Mouse (Mus musculus): ENCODE data around the gene Hspa4. TPM values are rescaled to one million over a fixed set of nuclear protein-coding genes. Genes with fewer than 3 reads are reported as not detected.

Hspa4 gene
- total RNA-seq, 1 experiment from 2014 or later = 190 TPM

DNA sequence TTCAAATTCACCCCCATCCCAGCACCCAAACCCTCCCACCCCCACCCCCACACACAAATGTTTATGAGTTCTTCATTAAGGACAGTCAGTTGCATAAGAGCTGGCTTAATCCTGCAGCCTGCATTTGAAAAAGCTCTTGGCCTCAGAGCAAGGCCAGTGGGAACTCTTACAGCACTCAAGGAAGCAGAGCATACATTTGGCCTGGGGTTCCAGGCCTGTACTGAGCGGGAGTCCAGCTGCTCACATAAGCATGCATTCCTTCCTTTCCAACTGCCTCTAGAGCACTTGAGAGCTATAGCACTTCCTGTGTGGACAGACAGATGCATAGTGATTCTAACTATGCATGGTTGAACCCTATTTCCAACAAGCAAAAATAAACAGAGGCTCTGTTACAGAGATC lies 40.2 kb downstream of the Hspa4 start:
- ATAC-seq (ENCODE audit: extremely low read depth, insufficient number of reproducible peaks, low FRiP score, poor library complexity, severe bottlenecking) = no peak

DNA sequence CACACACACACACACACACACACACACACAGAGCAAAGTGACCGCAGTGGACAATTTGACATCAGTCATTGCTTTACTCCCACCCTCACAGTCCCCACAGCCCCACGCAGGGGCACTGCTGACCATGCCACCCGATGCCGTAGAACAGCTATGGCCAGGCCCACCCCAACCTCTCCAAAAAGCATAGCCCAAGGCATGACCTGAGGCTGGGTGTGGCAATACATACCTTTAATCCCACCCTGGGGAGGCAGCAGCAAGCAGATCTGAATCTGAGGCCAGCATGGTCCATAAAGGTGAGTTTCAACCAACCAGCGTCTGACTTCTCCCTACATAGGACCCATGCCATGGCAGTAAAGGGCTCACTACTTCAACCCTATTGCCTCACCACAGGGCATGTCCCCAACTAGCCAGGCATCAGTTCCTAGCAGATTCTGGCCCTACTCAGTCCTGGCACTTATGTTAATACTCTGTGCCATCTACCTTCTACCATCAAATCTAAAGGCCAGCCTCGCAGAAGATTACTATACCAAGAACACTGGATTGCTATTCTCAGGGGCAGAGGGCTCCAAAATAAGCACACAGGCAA lies 41.1 kb downstream of the Hspa4 start:
- ATAC-seq (ENCODE audit: extremely low read depth, insufficient number of reproducible peaks, low FRiP score, poor library complexity, severe bottlenecking) = no peak

DNA sequence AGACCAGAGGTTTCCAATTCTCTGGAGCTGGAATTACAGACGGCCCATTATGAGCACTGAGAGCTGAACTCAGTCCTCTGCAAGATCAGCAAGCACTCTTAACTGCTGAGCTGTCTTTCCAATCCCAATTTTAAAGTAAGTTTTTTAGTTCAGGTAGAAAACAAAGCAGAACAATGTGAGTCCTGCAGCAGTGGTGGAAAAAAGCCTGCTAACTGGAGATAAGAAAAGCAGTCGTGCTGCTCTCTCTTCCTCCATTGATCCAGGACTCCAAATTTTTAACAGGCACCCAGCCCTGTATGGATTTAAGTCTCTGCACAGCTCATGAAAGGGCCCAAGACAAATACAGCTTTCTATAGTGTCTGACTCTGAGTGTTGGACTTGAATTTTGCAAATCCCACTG lies 43.3 kb downstream of the Hspa4 start:
- no peak for ATAC-seq (ENCODE audit: extremely low read depth, insufficient number of reproducible peaks, low FRiP score, poor library complexity, severe bottlenecking)

DNA sequence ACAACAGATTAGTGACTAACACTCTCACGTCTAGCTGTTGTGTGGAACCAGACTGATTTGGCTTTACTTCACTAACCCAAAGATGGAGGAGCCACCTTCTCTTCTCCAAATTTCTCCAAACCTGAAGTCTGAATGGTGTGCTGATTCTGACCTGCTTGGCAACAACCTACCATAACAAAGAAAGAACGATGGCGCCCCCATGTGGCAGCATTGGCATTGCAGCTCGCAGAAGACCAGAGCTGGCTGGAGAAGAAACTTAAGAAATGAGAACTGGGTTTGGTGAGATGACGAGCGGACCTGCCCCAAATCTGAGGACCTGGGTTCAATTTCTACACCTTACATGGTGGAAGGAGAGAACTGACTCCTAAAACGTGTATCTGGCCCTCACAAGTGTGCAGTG lies 45.3 kb downstream of the Hspa4 start:
- no peak for ATAC-seq (ENCODE audit: extremely low read depth, insufficient number of reproducible peaks, low FRiP score, poor library complexity, severe bottlenecking)

DNA sequence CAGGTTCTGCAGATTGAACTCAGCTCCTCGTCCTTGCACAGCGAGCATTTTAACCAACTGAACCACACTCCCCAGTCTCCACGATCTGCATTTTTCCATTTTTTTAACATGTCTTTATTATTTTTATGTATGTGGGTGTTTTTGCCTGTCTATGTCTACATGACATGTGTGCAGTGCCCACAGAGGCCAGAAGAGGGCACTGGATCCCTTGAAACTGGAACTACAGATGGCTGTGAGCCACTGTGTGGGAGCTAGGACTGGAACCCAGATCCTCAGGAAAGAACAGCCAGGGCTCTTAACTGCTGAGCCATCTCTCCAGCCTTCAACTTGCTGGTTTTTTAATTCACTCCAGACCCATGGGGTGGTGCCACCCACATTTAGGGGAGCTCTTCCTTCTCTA lies 45.8 kb downstream of the Hspa4 start:
- ATAC-seq (ENCODE audit: extremely low read depth, insufficient number of reproducible peaks, low FRiP score, poor library complexity, severe bottlenecking) = no peak

DNA sequence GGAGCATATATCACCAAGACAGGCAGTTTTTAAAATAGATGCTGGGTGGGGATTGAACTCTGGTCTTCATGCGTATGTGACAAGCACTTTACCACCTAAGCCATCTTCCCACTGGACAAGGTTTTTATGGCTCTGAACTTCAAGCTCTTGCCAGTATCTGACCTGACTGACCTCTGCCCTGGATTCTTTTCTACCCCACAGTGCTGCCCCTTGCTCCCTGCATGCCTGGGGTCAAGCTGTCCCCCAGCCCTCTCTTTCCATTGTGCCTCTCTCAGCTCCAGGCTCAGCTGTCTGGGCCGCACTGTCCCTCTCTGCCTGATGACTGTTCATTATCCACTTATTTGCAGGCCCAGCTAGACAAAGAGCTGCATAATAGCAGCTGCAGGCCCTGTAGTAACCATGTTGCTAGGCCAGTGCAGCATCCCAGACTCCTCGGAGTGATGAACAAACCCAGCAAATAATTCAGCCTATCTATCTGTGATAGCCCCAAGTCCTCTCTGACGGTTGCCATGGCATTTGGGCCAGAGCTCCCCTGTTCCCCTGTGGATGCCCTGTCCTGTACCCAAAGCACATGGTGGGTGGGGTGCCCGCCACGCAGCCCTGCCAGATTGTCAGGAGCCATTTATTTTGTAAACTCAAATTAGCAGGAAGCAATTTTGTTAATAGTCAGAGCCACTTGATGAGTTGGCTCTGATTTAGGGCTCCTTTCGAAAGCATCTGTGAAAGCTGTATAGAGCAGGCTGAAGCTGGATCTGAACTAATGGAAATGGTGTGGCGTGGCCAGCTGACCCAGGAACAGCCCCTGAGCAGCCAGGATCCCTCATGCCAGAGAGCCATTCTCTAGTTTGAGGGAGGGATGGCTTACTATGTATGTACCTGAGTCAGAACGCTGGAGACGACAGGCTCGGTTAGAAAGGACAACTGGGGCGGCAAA lies 47.8 kb downstream of the Hspa4 start:
- ATAC-seq (ENCODE audit: extremely low read depth, insufficient number of reproducible peaks, low FRiP score, poor library complexity, severe bottlenecking) = no peak

DNA sequence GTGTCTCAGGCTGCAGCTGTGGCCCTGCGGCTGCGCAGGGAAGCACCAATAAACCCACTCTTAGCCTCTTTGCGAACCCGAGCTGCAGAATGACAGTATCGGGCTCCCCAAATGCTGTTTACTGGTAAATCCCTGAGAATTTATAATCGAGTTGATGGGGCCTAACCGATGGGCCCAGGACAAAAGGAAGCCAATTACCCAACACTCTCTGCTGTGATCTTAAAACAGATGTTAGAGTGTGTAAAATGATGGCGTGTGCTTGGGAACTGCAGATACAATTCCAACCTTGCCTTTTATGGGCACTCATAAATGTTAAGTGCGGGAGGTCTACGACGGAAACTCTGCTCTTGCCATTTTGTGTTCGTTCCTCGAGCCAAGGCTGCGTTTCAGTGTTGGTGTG lies 49.5 kb downstream of the Hspa4 start:
- no peak for ATAC-seq (ENCODE audit: extremely low read depth, insufficient number of reproducible peaks, low FRiP score, poor library complexity, severe bottlenecking)

DNA sequence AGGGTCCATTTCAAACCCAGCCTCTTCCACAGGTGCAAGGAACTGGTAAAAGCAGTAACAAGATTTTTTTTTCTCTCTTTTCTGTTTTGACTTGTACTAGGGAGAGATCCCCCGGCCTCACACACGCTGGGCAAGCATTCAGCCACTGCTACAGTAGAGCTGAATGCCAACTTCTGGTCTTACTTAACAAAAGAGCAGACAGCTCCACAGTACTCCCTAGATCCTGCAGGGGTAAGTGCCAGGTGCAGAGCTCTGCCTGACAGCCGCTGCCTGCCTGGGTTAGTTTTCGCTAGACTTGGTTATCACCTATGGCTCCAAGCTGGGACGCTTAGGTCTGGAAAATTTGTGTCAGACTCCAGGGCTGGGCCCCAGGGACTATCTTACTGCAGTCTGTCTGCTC lies 50.6 kb downstream of the Hspa4 start:
- ATAC-seq (ENCODE audit: extremely low read depth, insufficient number of reproducible peaks, low FRiP score, poor library complexity, severe bottlenecking) = no peak

DNA sequence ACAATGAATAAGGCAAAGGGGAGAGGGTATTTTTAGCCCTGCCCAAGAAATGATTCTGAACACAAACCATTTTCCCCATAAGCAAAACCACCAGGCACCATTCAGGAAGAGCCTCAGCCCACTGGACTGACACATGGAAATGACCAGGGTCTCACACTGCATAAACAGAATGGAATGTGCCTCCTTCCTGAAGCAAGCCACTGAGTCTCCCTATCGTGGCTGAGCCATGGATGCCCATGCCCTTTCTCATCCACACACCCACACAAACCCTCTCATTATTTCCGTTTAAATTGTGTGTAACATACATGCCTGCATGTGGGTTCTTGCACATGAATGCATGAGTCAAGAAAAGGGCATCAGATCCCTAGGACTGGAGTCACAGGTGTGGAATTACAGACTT lies 54.7 kb downstream of the Hspa4 start:
- no peak for ATAC-seq (ENCODE audit: extremely low read depth, insufficient number of reproducible peaks, low FRiP score, poor library complexity, severe bottlenecking)

DNA sequence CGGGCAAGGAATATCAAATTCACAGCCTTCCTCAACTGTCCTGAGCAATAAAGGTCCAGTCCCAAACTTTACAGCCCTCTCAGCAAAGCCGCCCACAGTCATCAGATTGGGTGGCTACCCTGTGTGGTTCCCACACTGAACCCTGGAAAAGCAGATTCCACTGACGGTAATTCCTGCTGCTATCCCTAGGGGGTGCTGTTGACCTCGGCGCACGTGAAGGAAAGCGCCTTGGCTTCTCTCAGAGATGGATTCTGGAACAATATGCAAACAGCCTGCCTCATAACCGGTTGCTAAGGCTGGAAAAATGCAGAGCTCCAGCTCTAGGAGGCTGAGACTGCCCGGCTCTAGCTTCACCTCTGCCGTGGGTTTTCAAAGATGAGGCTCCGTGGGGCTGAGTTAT lies 57.1 kb downstream of the Hspa4 start:
- ATAC-seq (ENCODE audit: extremely low read depth, insufficient number of reproducible peaks, low FRiP score, poor library complexity, severe bottlenecking) = no peak

DNA sequence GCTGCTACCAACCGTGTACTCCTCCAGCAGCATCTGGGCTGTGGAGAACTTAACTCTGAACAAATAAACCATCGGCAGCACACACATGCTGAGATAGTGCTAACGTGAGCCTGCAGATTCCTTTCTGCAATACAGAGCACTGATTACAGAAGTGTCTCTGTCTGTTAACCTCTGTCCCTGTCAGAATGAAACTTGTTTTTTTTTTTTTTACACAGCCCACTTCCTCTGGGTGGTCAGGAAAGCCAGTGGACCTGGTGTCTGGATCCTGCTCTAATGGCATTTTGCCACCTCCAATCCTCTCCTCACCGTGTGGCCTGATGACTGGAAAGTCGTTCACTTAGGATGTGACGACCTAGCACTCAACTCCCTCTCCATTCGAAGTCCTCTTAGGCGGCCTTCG lies 66.7 kb downstream of the Hspa4 start:
- ATAC-seq (ENCODE audit: extremely low read depth, insufficient number of reproducible peaks, low FRiP score, poor library complexity, severe bottlenecking) = no peak

DNA sequence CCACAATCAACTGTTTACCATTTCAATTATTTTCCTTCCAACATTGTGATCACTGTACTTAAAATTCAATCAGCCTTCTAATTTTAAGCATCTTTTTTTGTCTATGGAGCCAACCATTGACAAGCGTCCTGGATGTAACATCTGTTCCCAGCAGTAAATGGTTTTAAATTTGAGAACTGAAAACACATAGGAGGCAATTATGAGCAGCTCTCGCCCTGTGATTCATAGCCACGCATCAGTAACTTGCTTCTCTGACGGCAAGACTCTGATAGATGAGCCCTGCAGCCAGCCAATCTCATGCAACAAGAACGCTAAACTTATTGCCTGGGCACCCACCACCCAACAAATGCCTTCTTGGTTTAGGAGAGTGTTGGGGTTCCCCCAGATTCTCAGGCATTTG lies 68.4 kb downstream of the Hspa4 start:
- no peak for ATAC-seq (ENCODE audit: extremely low read depth, insufficient number of reproducible peaks, low FRiP score, poor library complexity, severe bottlenecking)

DNA sequence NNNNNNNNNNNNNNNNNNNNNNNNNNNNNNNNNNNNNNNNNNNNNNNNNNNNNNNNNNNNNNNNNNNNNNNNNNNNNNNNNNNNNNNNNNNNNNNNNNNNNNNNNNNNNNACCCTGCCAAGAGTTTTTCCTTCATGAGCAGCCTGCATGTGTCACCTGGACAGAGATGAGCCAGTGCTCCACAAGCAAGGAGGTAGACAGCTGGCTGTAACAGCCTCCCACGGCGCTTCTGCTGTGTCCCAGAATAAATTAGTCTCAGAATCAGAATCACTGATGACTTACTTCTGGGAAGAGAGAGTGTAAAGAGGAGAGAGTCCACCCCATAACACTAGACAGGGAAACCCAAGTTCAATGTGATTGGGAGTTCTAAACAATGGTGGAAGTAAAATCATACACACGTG lies 71.2 kb downstream of the Hspa4 start:
- no peak for ATAC-seq (ENCODE audit: extremely low read depth, insufficient number of reproducible peaks, low FRiP score, poor library complexity, severe bottlenecking)

DNA sequence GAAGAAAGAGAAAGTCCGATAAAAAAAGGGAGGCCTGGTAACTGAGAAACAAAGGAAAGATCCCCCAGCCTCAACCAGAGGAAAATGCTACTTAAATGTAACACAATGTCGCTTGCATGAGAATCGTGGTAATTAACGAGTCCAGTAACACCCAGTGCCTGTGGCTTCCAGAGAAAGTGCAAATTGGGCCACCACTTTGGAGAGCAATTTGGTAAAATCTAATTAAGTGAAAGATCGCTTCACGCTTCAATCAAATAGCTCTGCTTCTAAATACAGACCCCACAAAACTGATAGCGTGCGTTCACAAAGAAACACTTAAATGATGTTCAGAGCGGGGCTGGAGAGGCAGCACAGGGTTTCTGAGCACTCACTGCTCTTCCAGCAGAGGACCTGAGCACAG lies 89.4 kb downstream of the Hspa4 start:
- ATAC-seq (ENCODE audit: extremely low read depth, insufficient number of reproducible peaks, low FRiP score, poor library complexity, severe bottlenecking) = no peak

Other genes with a start within 250 kb of the Hspa4 start
- 4.7 and 7.3 TPM in 2 replicates for gene Zcchc10, start 24.2 kb upstream of the Hspa4 start, total RNA-seq (2017)
- gene Aff4, start 50.4 kb upstream of the Hspa4 start, total RNA-seq (2017) = 183 and 186 TPM in 2 replicates
- gene Leap2, start 122.7 kb upstream of the Hspa4 start, total RNA-seq (2017) = not detected in 2 replicates
- 14.4 and 16.3 TPM in 2 replicates for gene Uqcrq, start 130.4 kb upstream of the Hspa4 start, total RNA-seq (2017)
- gene Gdf9, start 130.6 kb upstream of the Hspa4 start, total RNA-seq (2017) = not detected in 2 replicates
- gene Gm10447, start 156.7 kb upstream of the Hspa4 start, total RNA-seq (2017) = not detected in 2 replicates
- gene Shroom1, start 156.7 kb upstream of the Hspa4 start, total RNA-seq (2017) = not detected in 2 replicates
- gene Gm9837, start 170.0 kb upstream of the Hspa4 start, total RNA-seq (2017) = not detected in 2 replicates
- not detected in 2 replicates for gene Gm9945, start 179.7 kb upstream of the Hspa4 start, total RNA-seq (2017)
- gene Sowaha, start 179.8 kb upstream of the Hspa4 start, total RNA-seq (2017) = not detected in 2 replicates
- 0.47 and 0.86 TPM in 2 replicates for gene Sept8, start 218.8 kb upstream of the Hspa4 start, total RNA-seq (2017)

Measured in neutrophil, adult 5-6 weeks (primary cell).